Mouse (Mus musculus) brown adipose tissue, adult 24 weeks (tissue): ENCODE measurements around the gene Retreg1. TPM values are rescaled to one million over a fixed set of nuclear protein-coding genes. Genes with fewer than 3 reads are reported as not detected.

Experiments used
- H3K27ac ChIP-seq: fragments of 200-500 bp; replicated peaks from 2 replicates; pipeline ENCODE4 v1.5.1; 2012; ENCODE audit warnings: low read depth, mild to moderate bottlenecking, low read length
- H3K4me1 ChIP-seq: fragments of 200-500 bp; 2 replicates; pipeline ENCODE4 v1.6.1; 2012; ENCODE audit warnings: low read length, mixed read lengths; ENCODE audit not compliant: control insufficient read depth, insufficient read depth, insufficient read length
- H3K4me3 ChIP-seq: fragments of 200-500 bp; 2 replicates; pipeline ENCODE4 v1.5.1; 2012; ENCODE audit warnings: low read depth, mild to moderate bottlenecking, low read length, moderate library complexity; ENCODE audit not compliant: insufficient read depth
- polyA plus RNA-seq: library from polyadenylated mRNA; stranded (reverse); fragments of >200 nt; gene quantifications from 2 replicates; pipeline ENCODE4 v1.2.4, GENCODE M21; 2012; ENCODE audit not compliant: missing spikeins, insufficient read depth, insufficient read length

Retreg1 gene
- 14.2 and 17.8 TPM in 2 replicates for polyA plus RNA-seq

- Histone ChIP-seq H3K4me3 (peak within 1 kb of the TSS; percentile 65), H3K4me1 (no peaks in the 10 kb centered on the region), H3K27ac (no peak within 1 kb of the TSS)
Measured at GRCm38 (mm10) chr15:25843086-25843991, at the start of gene Retreg1. TSS of gene Retreg1 (plus strand) at chr15:25843180.

DNA sequence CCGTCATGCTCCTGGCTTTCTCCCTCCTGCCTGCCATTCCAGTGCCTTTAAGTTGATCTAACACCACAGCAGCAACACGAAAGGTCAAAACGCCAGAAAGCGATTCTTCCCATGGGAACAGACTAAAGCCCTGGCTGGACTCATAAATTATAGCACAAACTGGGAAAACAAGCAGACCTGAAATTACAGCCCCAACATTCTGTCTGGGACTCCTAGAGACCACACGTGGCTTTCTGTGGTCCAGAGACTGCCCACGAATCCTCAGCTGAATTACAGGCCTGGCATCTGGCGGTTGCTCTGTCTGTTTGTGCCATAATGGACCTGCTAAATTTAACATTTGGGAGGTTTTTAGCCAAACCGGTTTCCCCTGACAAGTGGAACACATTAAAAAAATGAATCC lies 48.9 kb upstream of the Retreg1 start:
- Histone ChIP-seq H3K27ac (peak overlapping the region; percentile 64), H3K4me3 (no peak overlapping the region), H3K4me1 (peaks cover 19% of the 10 kb centered on the region)

- no peak overlapping the region for H3K27ac ChIP-seq
- no peak overlapping the region for H3K4me3 ChIP-seq
- peaks cover 7% of the 10 kb centered on the region for H3K4me1 ChIP-seq
Measured at GRCm38 (mm10) chr15:25795496-25795895, 47.5 kb upstream of the Retreg1 start.

DNA sequence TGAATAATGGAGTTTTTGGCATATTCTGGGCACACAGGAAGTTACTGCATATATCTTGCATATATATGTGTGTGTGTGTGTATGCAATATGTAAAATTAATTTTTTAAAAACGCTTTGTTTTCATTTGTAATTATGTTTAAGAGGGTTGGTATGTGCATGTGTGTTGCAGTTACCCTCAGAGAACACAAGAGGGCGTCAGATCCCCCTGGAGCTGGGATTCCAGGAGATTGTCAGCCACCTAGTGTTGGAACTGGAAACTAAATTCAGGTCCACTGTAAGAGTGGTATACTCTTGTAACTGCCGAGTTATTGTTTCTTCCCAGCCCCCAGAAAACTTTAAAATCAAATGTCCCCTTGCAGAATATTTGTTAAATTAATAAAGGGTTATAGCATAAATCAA lies 46.6 kb upstream of the Retreg1 start:
- H3K4me1 ChIP-seq, result peaks cover 5% of the 10 kb centered on the region; the same call in 1 of the 2 replicates
- H3K4me3 ChIP-seq, result no peak overlapping the region
- H3K27ac ChIP-seq, result no peak overlapping the region

- Histone ChIP-seq H3K4me3 (no peak overlapping the region), H3K27ac (no peak overlapping the region), H3K4me1 (0 out of 2 replicates have a peak, but pooled peaks cover 2% of the 10 kb centered on the region)
Measured at GRCm38 (mm10) chr15:25797179-25797578, 45.8 kb upstream of the Retreg1 start.

DNA sequence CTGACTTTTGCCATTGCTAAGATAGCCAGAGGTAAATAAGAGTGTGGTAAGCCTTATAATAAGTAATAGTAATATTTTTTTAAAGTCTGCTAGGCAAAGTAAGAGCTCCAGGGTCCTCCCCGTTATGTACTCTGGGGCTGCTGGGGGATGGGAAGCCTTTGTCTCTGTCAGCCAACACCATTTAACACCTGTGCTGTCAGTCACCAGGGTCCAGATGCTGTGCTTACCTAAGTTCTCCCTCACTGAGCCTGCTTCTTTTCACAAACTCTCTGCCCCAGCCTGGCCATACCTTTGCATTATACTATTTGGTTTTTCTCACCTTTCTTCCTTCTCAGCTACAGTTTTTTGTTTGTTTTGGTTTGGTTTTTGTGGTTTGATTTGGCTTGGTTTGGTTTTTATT lies 45.1 kb upstream of the Retreg1 start:
- H3K27ac ChIP-seq, result no peak overlapping the region
- H3K4me1 ChIP-seq, result 0 out of 2 replicates have a peak, but pooled peaks cover 2% of the 10 kb centered on the region
- H3K4me3 ChIP-seq, result no peak overlapping the region

GRCm38 (mm10) chr15:25801726-25802125 lies 41.3 kb upstream of the Retreg1 start:
- no peaks in the 10 kb centered on the region for H3K4me1 ChIP-seq
- H3K4me3 ChIP-seq, result no peak overlapping the region
- H3K27ac ChIP-seq, result no peak overlapping the region

DNA sequence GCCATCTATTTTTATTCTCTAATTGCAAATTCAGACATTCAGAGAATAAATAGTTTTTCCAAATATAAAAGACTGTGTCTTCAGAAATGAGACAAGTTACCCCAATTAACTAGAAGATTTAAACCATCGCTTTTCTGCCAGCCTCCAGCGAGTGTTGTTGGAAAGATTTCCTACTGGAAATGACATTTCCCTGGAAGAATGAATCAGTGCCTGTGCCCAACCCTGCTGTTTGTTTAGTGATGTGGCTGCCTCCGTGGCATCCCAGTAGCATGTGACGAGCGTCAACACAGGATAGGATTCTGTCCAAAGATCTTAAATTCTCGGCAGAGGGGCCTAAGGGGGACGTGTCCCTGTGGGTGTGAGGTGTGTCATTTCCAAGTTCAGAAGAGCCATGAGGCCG lies 40.8 kb upstream of the Retreg1 start:
- H3K4me1 ChIP-seq, result no peaks in the 10 kb centered on the region
- no peak overlapping the region for H3K27ac ChIP-seq
- H3K4me3 ChIP-seq, result no peak overlapping the region

DNA sequence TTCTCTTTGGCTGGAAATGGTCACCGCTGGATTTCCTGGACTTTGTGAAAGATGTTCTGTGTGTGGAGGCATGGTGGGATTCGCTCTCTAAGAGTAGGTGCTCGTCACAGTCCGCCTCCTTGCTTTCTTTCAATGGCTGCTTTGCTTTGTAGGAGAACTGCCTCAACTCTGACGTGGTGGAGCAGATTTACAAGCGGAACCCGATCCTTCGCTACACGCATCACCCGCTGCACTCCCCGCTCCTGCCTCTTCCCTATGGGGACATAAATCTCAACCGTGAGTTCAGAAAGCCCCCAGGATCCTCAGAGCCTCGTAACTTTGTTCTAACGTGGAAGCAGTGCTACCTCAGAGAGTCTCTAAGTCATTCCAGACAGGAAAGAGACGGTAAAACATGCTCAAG lies 39.9 kb upstream of the Retreg1 start:
- Histone ChIP-seq H3K4me1 (no peaks in the 10 kb centered on the region), H3K27ac (no peak overlapping the region), H3K4me3 (no peak overlapping the region)

- Histone ChIP-seq H3K27ac (no peak overlapping the region), H3K4me3 (no peak overlapping the region), H3K4me1 (no peaks in the 10 kb centered on the region)
Measured at GRCm38 (mm10) chr15:25805336-25806110, 37.5 kb upstream of the Retreg1 start.

DNA sequence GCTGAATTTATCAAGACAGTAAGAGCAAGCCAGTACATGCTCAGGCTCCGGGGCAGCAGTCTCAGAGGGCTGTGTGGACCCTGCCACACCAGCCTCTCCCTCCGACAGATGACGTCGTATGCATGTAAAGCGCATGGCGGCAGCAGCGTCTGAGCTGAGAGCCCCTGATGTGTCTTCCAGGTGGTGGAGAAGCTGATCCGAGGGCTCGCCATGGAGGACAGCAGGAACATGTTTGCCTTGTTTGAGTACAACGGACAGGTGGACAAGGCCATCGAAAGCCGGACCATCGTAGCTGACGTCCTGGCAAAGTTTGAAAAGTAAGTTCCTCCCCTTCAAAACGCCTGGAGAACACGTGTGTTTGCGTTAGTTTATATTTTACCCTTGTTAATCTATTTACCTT lies 36.6 kb upstream of the Retreg1 start:
- Histone ChIP-seq H3K4me3 (no peak overlapping the region), H3K27ac (no peak overlapping the region), H3K4me1 (no peaks in the 10 kb centered on the region)

- no peak overlapping the region for H3K27ac ChIP-seq
- H3K4me3 ChIP-seq, result no peak overlapping the region
- no peaks in the 10 kb centered on the region for H3K4me1 ChIP-seq
Measured at GRCm38 (mm10) chr15:25806878-25807277, 36.1 kb upstream of the Retreg1 start.

- H3K27ac ChIP-seq, result no peak overlapping the region
- H3K4me1 ChIP-seq, result no peaks in the 10 kb centered on the region
- no peak overlapping the region for H3K4me3 ChIP-seq
Measured at GRCm38 (mm10) chr15:25808677-25809460, 34.1 kb upstream of the Retreg1 start.

GRCm38 (mm10) chr15:25809669-25810068 lies 33.3 kb upstream of the Retreg1 start:
- H3K27ac ChIP-seq, result no peak overlapping the region
- H3K4me3 ChIP-seq, result no peak overlapping the region
- no peaks in the 10 kb centered on the region for H3K4me1 ChIP-seq

DNA sequence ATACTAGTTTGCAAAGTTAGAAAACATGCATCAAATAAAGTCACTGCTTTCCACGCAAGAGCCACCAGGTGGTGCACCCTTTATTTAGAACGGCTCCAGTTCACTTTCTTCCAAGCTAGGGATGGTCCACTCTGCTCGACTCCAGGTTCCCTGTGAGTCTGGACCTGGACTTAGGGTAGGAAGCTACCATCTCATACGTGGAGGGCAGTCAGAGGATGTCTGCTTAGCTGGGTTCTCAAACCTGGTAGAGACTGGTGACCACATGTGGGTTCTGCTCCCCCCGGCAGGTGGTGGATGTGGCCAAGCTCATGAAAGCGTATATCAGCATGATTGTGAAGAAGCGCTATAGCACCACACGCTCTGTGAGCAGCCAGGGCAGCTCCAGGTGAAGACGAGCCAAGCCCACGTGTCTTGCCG lies 31.1 kb upstream of the Retreg1 start:
- Histone ChIP-seq H3K27ac (no peak overlapping the region), H3K4me1 (no peaks in the 10 kb centered on the region), H3K4me3 (no peak overlapping the region)
